Mouse (Mus musculus) myocyte (in vitro differentiated cells): ENCODE data around the gene Clock. TPM values are rescaled to one million over a fixed set of nuclear protein-coding genes. Genes with fewer than 3 reads are reported as not detected.

Source experiments
- polyA plus RNA-seq: library from polyadenylated mRNA; unstranded; fragments of >200 nt; fragmentation: generic; extraction: Trizol; gene quantifications from one replicate; pipeline ENCODE4 v1.2.1, GENCODE M21; 2012; ENCODE audit warnings: missing spikeins

The Clock gene
- polyA plus RNA-seq, 1 experiment: 5.3 TPM

Other genes starting within 250 kb of the Clock start
- 12.0 TPM for gene Srd5a3, start 164.5 kb downstream of the Clock start, polyA plus RNA-seq
- 28.1 TPM for gene Tmem165, start 120.9 kb downstream of the Clock start, polyA plus RNA-seq
- not detected for gene Pdcl2, start 26.4 kb upstream of the Clock start, polyA plus RNA-seq
- not detected for gene Nmu, start 59.0 kb upstream of the Clock start, polyA plus RNA-seq
- gene Gm7271, start 179.2 kb upstream of the Clock start, polyA plus RNA-seq: not detected
- gene Exoc1, start 224.5 kb upstream of the Clock start, polyA plus RNA-seq: 16.8 TPM